Mouse (Mus musculus) spleen, adult 2 months (tissue): ENCODE data around the gene Vps72.

Experiments
- CTCF ChIP-seq: fragments of 200-500 bp; IDR thresholded peaks from 2 replicates; pipeline ENCODE4 v1.5.1; 2011; ENCODE audit warnings: mild to moderate bottlenecking, inconsistent platforms; ENCODE audit not compliant: insufficient read depth, insufficient read length, insufficient replicate concordance; ENCODE audit errors: extremely low read depth
- POLR2A ChIP-seq: fragments of 200-500 bp; IDR thresholded peaks from 2 replicates; pipeline ENCODE4 v1.6.1; 2011; ENCODE audit warnings: low read depth, low read length, inconsistent platforms

GRCm38 (mm10) chr3:95164256-95164550 is 53.4 kb downstream of the Vps72 start:
- TF ChIP-seq CTCF (no peak), POLR2A (no peak)
